Mouse (Mus musculus): Measurements from ENCODE around the gene Svs3a.
"Not testable (repeated sequence)": the region's sequence is repeated elsewhere in the genome, so short reads cannot be mapped to it uniquely, and the experiment has no call there.

Svs3a gene

DNA sequence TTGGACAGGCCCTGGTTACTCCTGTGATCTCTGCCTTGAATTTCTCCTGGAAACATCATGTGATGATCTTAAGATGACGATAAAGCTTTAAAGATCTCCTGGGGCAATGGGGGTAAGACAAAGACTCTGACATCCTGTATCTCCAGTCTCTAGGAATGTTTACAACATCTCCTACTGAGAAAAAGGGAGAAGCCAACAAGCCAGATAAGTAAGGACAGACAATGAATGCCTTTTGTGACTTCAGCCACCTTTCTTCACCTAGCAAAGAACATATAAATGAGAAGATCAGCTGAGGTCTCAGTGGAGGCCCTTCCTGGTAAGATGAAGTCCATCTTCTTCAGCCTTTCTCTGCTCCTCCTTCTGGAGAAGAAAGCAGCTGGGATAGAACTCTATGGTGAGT is at the start of gene Svs3a:
Gene Svs3a, plus strand, starts transcription at position 301 of the 400 bp plus-strand sequence.
- not testable (repeated sequence) for DNase-seq (ENCODE audit: low spot score)

- DNase-seq (ENCODE audit: low spot score): not testable (repeated sequence)
Observed at GRCm38 (mm10) chr2:164256540-164256939, 32.5 kb upstream of the Svs3a start, which contains the start of gene Svs3b. Gene Svs3b (minus strand): TSS chr2:164256640.

DNA sequence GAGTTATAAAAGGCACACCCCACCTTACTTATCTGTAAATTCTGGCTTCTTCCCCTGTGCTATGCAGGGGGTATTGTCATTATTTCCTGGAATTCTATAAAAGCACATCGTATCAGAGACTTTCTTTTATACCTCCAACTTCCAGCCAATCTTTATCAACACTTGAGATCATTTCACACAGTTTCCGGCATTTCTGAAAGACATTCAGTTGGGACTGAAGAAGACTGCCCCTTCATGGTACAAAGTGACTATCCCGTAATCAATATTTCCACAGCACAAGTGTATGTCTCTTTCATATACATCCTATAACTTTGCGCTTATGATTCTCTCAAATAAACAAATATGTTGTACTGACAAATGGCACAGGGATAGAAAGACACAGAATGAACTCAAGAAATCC is 10.7 kb upstream of the Svs3a start, which contains the start of gene Svs4:
Gene Svs4, minus strand, starts transcription at position 101 of the 400 bp plus-strand sequence.
- no peak for DNase-seq (ENCODE audit: low spot score)

DNA sequence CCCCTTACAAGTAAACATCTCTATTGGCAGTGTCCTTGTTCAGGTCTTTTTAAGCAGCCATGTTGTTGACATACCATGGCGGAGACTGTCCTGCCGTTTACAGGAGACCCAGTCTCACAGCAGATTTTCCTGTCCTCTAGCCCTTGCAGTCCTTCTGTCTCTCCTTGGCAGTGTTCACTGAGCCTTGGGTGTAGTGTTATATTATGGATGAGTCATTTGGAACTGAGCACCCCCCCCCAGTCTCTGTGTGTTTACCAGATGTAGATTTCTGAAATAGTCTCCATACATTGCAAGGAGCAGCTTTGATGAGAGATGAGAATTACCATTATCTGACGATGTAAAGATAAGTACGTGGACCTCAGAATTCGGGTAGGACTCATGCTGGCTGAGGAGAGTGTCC is 23.5 kb downstream of the Svs3a start:
- DNase-seq (ENCODE audit: low spot score): no peak

- DNase-seq (ENCODE audit: low spot score): not testable (repeated sequence)
Observed at GRCm38 (mm10) chr2:164315460-164315859, 26.4 kb downstream of the Svs3a start.

DNA sequence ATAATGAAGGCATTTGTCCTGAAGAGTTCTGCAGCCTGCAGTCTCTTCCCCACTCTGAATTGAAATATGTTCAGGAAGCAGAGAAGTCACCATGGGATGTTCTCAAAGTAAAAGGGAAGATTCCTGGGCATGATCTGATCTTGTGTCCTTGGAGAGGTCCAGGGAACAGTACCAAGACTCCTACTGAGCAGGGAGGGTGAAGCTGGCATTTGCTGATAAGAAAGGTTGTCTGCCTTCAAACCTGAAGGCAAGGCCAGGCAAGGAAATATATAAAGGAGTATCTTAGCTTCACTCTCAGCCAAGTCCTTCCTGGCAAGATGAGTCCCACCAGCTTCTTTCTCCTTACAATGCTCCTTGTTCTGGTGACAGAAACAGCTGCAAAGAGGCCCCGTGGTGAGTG is 27.4 kb downstream of the Svs3a start, which contains the start of gene Svs6:
Gene Svs6, plus strand, starts transcription at position 301 of the 400 bp plus-strand sequence.
- not testable (repeated sequence) for DNase-seq (ENCODE audit: low spot score)

DNA sequence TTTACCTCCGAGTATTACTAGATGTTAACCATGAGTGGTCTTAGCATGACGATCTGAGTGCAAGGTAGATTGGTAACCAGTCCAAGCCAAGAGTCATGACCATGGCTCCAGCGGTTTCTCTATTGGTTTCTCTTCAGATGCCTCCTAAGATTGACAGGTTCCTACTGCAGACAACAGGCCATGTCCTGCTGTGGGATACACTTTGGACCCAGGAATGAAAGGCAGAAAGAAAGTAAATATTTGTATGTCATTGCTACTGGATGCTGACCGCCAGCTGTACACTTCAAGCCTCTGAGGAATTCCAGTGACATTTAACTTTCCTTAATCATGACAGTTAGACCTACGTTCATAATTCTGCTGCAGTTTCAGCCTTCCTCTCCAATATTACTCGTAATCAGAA is 31.9 kb downstream of the Svs3a start:
- DNase-seq (ENCODE audit: low spot score): no peak

- DNase-seq (ENCODE audit: low spot score): not testable (repeated sequence)
Observed at GRCm38 (mm10) chr2:164332440-164332839, 43.4 kb downstream of the Svs3a start, which contains the start of gene Svs5. Gene Svs5 (plus strand): TSS chr2:164332740.

Measured in urinary bladder, postnatal 25 days (tissue).